Mouse (Mus musculus) activated CD4-positive, CD25-positive, alpha-beta regulatory T cell (primary cell): ENCODE measurements around the gene Pkig. TPM values are rescaled to one million over a fixed set of nuclear protein-coding genes. Genes with fewer than 3 reads are reported as not detected.

Experiments
- polyA plus RNA-seq, 2 experiments: library from polyadenylated mRNA; unstranded; fragments of 100-300 nt; shearing (Covaris generic); gene quantifications; one replicate each; pipeline ENCODE4 v1.2.1; 2017

Gene Pkig
- polyA plus RNA-seq, result 1 to 10 TPM; 7.0 to 7.4 TPM

DNA sequence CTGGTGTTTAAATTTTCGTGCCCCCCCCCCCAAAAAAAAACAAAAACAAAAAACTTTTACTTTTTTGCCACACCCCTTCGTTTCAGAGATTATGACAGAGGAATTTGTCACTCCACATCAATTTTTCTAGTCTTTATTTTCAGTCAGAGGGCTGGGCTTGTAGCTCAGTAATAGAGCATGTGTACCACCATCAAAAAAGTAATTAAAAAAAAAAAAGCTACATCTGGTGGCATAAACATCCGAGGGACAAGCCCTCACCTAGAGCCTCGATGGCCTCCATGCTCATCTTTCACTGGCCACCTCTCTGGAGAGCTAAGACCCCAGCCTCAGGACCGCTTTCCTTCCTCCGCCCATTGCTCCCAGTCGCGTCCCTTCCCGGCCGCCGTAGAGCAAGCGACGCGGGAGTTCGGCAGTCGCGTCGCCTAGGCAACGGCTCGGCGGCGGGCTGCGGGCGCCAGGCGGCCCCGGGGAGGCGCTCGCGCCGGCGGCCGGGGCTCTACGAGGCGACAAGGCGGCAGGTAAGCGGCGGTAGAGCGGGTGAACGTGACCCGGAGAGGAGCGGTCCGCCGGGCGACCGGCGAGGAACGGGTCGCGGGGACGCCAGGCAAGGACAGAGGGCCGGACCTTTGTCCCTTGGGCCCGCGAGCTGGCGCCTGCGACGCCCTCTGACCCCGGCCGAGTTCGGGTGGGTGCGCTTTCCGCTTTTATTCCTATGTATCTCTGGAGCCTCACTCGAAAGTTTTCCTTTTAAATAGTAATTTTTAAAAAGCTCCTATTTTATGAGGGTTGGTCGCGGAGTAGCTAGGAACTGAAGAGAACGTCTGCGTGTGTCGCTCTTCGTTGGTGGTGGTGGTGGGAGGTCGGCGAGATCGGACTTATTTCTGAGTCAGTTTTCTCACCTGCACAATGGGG is at the start of gene Pkig:
Pkig (plus strand) TSS at position 412 of the 912 bp plus-strand sequence.

GRCm38 (mm10) chr2:163644575-163645385 is 13.4 kb upstream of the Pkig start, which contains the start of gene Serinc3:
Serinc3 (minus strand) TSS chr2:163645131.

DNA sequence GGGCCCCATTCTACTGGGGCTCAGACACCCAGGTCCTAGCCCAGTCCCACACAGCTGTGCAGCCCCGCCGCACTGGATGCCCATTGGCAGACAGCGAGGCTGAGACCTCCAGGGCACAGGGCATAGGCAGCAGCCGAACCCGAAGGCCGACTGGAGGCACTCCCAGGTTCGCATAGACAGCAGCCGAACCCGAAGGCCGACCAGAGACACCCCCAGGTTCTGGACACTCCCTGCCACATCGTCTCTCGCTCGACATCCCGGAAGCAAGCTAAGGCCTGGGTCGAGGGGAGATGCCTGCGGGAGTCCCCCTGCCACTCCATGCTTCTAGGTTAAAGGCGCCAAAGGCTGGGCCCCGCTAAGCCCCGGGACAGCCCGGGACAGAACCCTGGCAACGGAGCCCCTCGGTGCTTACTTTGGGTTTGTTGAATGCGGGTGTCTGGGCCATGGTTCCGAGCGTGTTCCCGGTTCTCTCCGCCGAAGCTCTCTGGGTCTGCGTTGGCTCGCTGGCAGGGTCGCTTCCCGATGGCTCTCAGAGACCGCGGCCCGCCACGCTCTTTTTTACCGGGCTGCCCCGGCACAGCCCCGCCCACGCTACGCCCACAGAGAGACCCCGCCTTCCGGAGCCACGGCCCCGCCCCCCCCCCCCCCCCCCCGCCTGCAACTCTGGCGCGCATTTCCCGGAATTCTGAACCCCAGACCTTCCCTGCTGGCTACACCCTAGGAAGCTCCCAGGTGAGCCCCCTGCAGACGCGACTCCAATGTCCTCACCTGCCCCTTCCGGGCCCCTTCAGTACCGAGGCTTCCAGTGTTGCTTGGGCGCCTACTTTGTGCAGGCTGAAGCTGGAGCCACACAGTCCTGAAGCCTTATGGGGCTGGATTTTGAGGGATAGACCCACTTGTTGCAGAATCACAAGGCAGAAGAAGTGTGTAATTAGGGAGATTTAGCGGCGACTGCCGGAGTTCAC is 91.7 kb downstream of the Pkig start, which contains the start of gene Ada:
Ada (minus strand) TSS at position 593 of the 965 bp plus-strand sequence.

Other genes starting within 250 kb of the Pkig start
- 10 to 100 TPM; 87.2 to 88.6 TPM for gene Oser1, start 233.7 kb upstream of the Pkig start, polyA plus RNA-seq
- gene Gdap1l1, start 219.9 kb upstream of the Pkig start, polyA plus RNA-seq, result not detected
- 1 to 10 TPM; 2.4 to 3.6 TPM for gene Fitm2, start 185.8 kb upstream of the Pkig start, polyA plus RNA-seq
- not detected for gene R3hdml, start 166.1 kb upstream of the Pkig start, polyA plus RNA-seq
- gene Hnf4a, start 151.6 kb upstream of the Pkig start, polyA plus RNA-seq, result not detected
- gene Ttpal, start 56.1 kb upstream of the Pkig start, polyA plus RNA-seq, result 10 to 100 TPM; 38.6 to 57.7 TPM
- gene Serinc3, start 13.3 kb upstream of the Pkig start, polyA plus RNA-seq, result 1,000 to 10,000 TPM in 1 of 2 experiments, 100 to 1,000 TPM in 1; 598 to 1,017 TPM
- 10 to 100 TPM; 12.5 to 13.2 TPM for gene Ada, start 91.9 kb downstream of the Pkig start, polyA plus RNA-seq
- gene Ccn5, start 162.5 kb downstream of the Pkig start, polyA plus RNA-seq, result not detected
- not detected for gene Kcnk15, start 195.3 kb downstream of the Pkig start, polyA plus RNA-seq